Mouse (Mus musculus): Measurements from ENCODE around the gene Plekha6. TPM values are rescaled to one million over a fixed set of nuclear protein-coding genes. Genes with fewer than 3 reads are reported as not detected.

The Plekha6 gene
- 15.7 and 17.0 TPM in 2 replicates for polyA plus RNA-seq (2014; fragmentation: Nextera tagmentation; extraction: Ambion mirVana)

- Histone ChIP-seq H3K9ac (ENCODE audit: low read length) (peak within 1 kb of the TSS; percentile 71), H3K36me3 (ENCODE audit: control insufficient read depth, insufficient read depth, low read length) (no peaks in the 10 kb centered on the region), H3K9me3 (ENCODE audit: control insufficient read depth, low read length) (no peaks in the 10 kb centered on the region), H3K27ac (ENCODE audit: low read depth, low read length) (no peak within 1 kb of the TSS), H3K27me3 (ENCODE audit: control insufficient read depth, insufficient read depth, low read length) (peaks cover 24% of the 10 kb centered on the region), H3K4me2 (peak within 1 kb of the TSS; percentile 99), H3K4me1 (ENCODE audit: control insufficient read depth, insufficient read depth, low read length) (peaks cover 2% of the 10 kb centered on the region; the same call in 1 of the 2 replicates), H3K4me3 (ENCODE audit: low read depth, low read length) (peak within 1 kb of the TSS; percentile 58)
- WGBS: under 1% methylated on average over 68 of the region's 68 CpGs
- DNase-seq (ENCODE audit: low spot score, missing footprints) (peak; percentile 97), ATAC-seq (ENCODE audit: low FRiP score) (peak; percentile 67)
Measured at GRCm38 (mm10) chr1:133163820-133164431, at the start of gene Plekha6. TSS of gene Plekha6 (plus strand) at chr1:133164210.

GRCm38 (mm10) chr1:133116108-133116507 lies 47.9 kb upstream of the Plekha6 start:
- Histone ChIP-seq H3K27me3 (ENCODE audit: control insufficient read depth, insufficient read depth, low read length) (no peaks in the 10 kb centered on the region), H3K4me3 (ENCODE audit: low read depth, low read length) (no peak overlapping the region), H3K36me3 (ENCODE audit: control insufficient read depth, insufficient read depth, low read length) (no peaks in the 10 kb centered on the region), H3K9me3 (ENCODE audit: control insufficient read depth, low read length) (no peaks in the 10 kb centered on the region), H3K4me1 (ENCODE audit: control insufficient read depth, insufficient read depth, low read length) (no peaks in the 10 kb centered on the region), H3K27ac (ENCODE audit: low read depth, low read length) (no peak overlapping the region), H3K9ac (ENCODE audit: low read length) (no peak overlapping the region), H3K4me2 (no peak overlapping the region)
- ATAC-seq (ENCODE audit: low FRiP score): no peak
- no peak for DNase-seq (ENCODE audit: low spot score, missing footprints)
- 93% methylated on average over 4 of the region's 4 CpGs for WGBS

GRCm38 (mm10) chr1:133118127-133118526 lies 45.9 kb upstream of the Plekha6 start:
- Histone ChIP-seq H3K4me2 (no peak overlapping the region), H3K4me3 (ENCODE audit: low read depth, low read length) (no peak overlapping the region), H3K9ac (ENCODE audit: low read length) (no peak overlapping the region), H3K9me3 (ENCODE audit: control insufficient read depth, low read length) (no peaks in the 10 kb centered on the region), H3K27me3 (ENCODE audit: control insufficient read depth, insufficient read depth, low read length) (no peaks in the 10 kb centered on the region), H3K27ac (ENCODE audit: low read depth, low read length) (no peak overlapping the region), H3K4me1 (ENCODE audit: control insufficient read depth, insufficient read depth, low read length) (no peaks in the 10 kb centered on the region), H3K36me3 (ENCODE audit: control insufficient read depth, insufficient read depth, low read length) (no peaks in the 10 kb centered on the region)
- 93% methylated on average over 5 of the region's 5 CpGs for WGBS
- DNase-seq (ENCODE audit: low spot score, missing footprints): no peak
- no peak for ATAC-seq (ENCODE audit: low FRiP score)

GRCm38 (mm10) chr1:133118844-133119243 lies 45.2 kb upstream of the Plekha6 start:
- no peak overlapping the region for H3K9ac ChIP-seq (ENCODE audit: low read length)
- DNase-seq (ENCODE audit: low spot score, missing footprints) (no peak), ATAC-seq (ENCODE audit: low FRiP score) (no peak)
- WGBS: 85% methylated on average over 3 of the region's 3 CpGs
- no peaks in the 10 kb centered on the region for H3K27me3 ChIP-seq (ENCODE audit: control insufficient read depth, insufficient read depth, low read length)
- no peaks in the 10 kb centered on the region for H3K36me3 ChIP-seq (ENCODE audit: control insufficient read depth, insufficient read depth, low read length)
- H3K27ac ChIP-seq (ENCODE audit: low read depth, low read length): no peak overlapping the region
- H3K9me3 ChIP-seq (ENCODE audit: control insufficient read depth, low read length): no peaks in the 10 kb centered on the region
- H3K4me3 ChIP-seq (ENCODE audit: low read depth, low read length): no peak overlapping the region
- H3K4me2 ChIP-seq: no peak overlapping the region
- no peaks in the 10 kb centered on the region for H3K4me1 ChIP-seq (ENCODE audit: control insufficient read depth, insufficient read depth, low read length)

GRCm38 (mm10) chr1:133119931-133120712 lies 43.9 kb upstream of the Plekha6 start:
- no peak for ATAC-seq (ENCODE audit: low FRiP score)
- Histone ChIP-seq H3K4me3 (ENCODE audit: low read depth, low read length) (no peak overlapping the region), H3K27me3 (ENCODE audit: control insufficient read depth, insufficient read depth, low read length) (no peaks in the 10 kb centered on the region), H3K27ac (ENCODE audit: low read depth, low read length) (no peak overlapping the region), H3K36me3 (ENCODE audit: control insufficient read depth, insufficient read depth, low read length) (no peaks in the 10 kb centered on the region), H3K4me1 (ENCODE audit: control insufficient read depth, insufficient read depth, low read length) (no peaks in the 10 kb centered on the region), H3K9ac (ENCODE audit: low read length) (no peak overlapping the region), H3K4me2 (no peak overlapping the region), H3K9me3 (ENCODE audit: control insufficient read depth, low read length) (no peaks in the 10 kb centered on the region)
- DNase-seq (ENCODE audit: low spot score, missing footprints): no peak
- 77% methylated on average over 7 of the region's 7 CpGs for WGBS

GRCm38 (mm10) chr1:133121246-133121645 lies 42.8 kb upstream of the Plekha6 start:
- no peaks in the 10 kb centered on the region for H3K4me1 ChIP-seq (ENCODE audit: control insufficient read depth, insufficient read depth, low read length)
- H3K9ac ChIP-seq (ENCODE audit: low read length): no peak overlapping the region
- no peak overlapping the region for H3K4me3 ChIP-seq (ENCODE audit: low read depth, low read length)
- no peaks in the 10 kb centered on the region for H3K9me3 ChIP-seq (ENCODE audit: control insufficient read depth, low read length)
- H3K4me2 ChIP-seq: no peak overlapping the region
- H3K27me3 ChIP-seq (ENCODE audit: control insufficient read depth, insufficient read depth, low read length): no peaks in the 10 kb centered on the region
- H3K27ac ChIP-seq (ENCODE audit: low read depth, low read length): no peak overlapping the region
- 74% methylated on average over 6 of the region's 6 CpGs for WGBS
- no peak for DNase-seq (ENCODE audit: low spot score, missing footprints)
- no peak for ATAC-seq (ENCODE audit: low FRiP score)
- H3K36me3 ChIP-seq (ENCODE audit: control insufficient read depth, insufficient read depth, low read length): no peaks in the 10 kb centered on the region

GRCm38 (mm10) chr1:133124137-133124536 lies 39.9 kb upstream of the Plekha6 start:
- Histone ChIP-seq H3K4me1 (ENCODE audit: control insufficient read depth, insufficient read depth, low read length) (no peaks in the 10 kb centered on the region; the same call in 1 of the 2 replicates), H3K9ac (ENCODE audit: low read length) (no peak overlapping the region), H3K4me2 (no peak overlapping the region), H3K4me3 (ENCODE audit: low read depth, low read length) (no peak overlapping the region), H3K9me3 (ENCODE audit: control insufficient read depth, low read length) (no peaks in the 10 kb centered on the region), H3K27ac (ENCODE audit: low read depth, low read length) (no peak overlapping the region), H3K27me3 (ENCODE audit: control insufficient read depth, insufficient read depth, low read length) (no peaks in the 10 kb centered on the region), H3K36me3 (ENCODE audit: control insufficient read depth, insufficient read depth, low read length) (no peaks in the 10 kb centered on the region)
- ATAC-seq (ENCODE audit: low FRiP score) (no peak), DNase-seq (ENCODE audit: low spot score, missing footprints) (no peak)
- 84% methylated on average over 6 of the region's 6 CpGs for WGBS

- H3K4me2 ChIP-seq: no peak overlapping the region
- no peaks in the 10 kb centered on the region for H3K9me3 ChIP-seq (ENCODE audit: control insufficient read depth, low read length)
- no peak overlapping the region for H3K9ac ChIP-seq (ENCODE audit: low read length)
- no peak overlapping the region for H3K27ac ChIP-seq (ENCODE audit: low read depth, low read length)
- H3K36me3 ChIP-seq (ENCODE audit: control insufficient read depth, insufficient read depth, low read length): no peaks in the 10 kb centered on the region
- H3K27me3 ChIP-seq (ENCODE audit: control insufficient read depth, insufficient read depth, low read length): no peaks in the 10 kb centered on the region
- 93% methylated on average over 9 of the region's 9 CpGs for whole genome bisulfite sequencing
- H3K4me3 ChIP-seq (ENCODE audit: low read depth, low read length): no peak overlapping the region
- ATAC-seq (ENCODE audit: low FRiP score) (no peak), DNase-seq (ENCODE audit: low spot score, missing footprints) (no peak)
- peaks cover 12% of the 10 kb centered on the region for H3K4me1 ChIP-seq (ENCODE audit: control insufficient read depth, insufficient read depth, low read length)
Measured at GRCm38 (mm10) chr1:133125640-133126364, 38.2 kb upstream of the Plekha6 start.

GRCm38 (mm10) chr1:133126365-133126740 lies 37.7 kb upstream of the Plekha6 start:
- H3K27me3 ChIP-seq (ENCODE audit: control insufficient read depth, insufficient read depth, low read length): no peaks in the 10 kb centered on the region
- no peaks in the 10 kb centered on the region for H3K9me3 ChIP-seq (ENCODE audit: control insufficient read depth, low read length)
- H3K36me3 ChIP-seq (ENCODE audit: control insufficient read depth, insufficient read depth, low read length): no peaks in the 10 kb centered on the region
- H3K27ac ChIP-seq (ENCODE audit: low read depth, low read length): no peak overlapping the region
- DNase-seq (ENCODE audit: low spot score, missing footprints) (no peak), ATAC-seq (ENCODE audit: low FRiP score) (no peak)
- no peak overlapping the region for H3K9ac ChIP-seq (ENCODE audit: low read length)
- no peak overlapping the region for H3K4me3 ChIP-seq (ENCODE audit: low read depth, low read length)
- no peak overlapping the region for H3K4me2 ChIP-seq
- peaks cover 12% of the 10 kb centered on the region for H3K4me1 ChIP-seq (ENCODE audit: control insufficient read depth, insufficient read depth, low read length)
- WGBS: 61% methylated on average over 4 of the region's 4 CpGs

Measured in midbrain, embryonic 11.5 days (tissue).